Mouse (Mus musculus): Measurements from ENCODE around the gene Rab29.

GRCm38 (mm10) chr1:131823563-131823962 lies 43.5 kb upstream of the Rab29 start:
- TF ChIP-seq CTCF (IDR thresholded peaks at IDR 0.05; ENCODE audit: borderline replicate concordance, extremely low read depth, insufficient read depth, insufficient read length): no peak
- no peak for TF ChIP-seq POLR2A (IDR thresholded peaks at IDR 0.05; ENCODE audit: borderline replicate concordance, extremely low read depth, insufficient read depth, insufficient read length, poor library complexity, severe bottlenecking)

Measured in brain, embryonic 14.5 days (tissue).